Mouse (Mus musculus) myocyte (in vitro differentiated cells): ENCODE results near the gene Cmtm3.

Experiments
- MAX ChIP-seq: IDR thresholded peaks from one replicate; pipeline ENCODE4 v1.6.1; 2011; ENCODE audit warnings: low read depth, mild to moderate bottlenecking, control low read depth
- POLR2A ChIP-seq: IDR thresholded peaks from one replicate; pipeline ENCODE4 v1.6.1; 2011; ENCODE audit warnings: low read depth, mild to moderate bottlenecking, control low read depth, moderate library complexity; ENCODE audit not compliant: insufficient read length
- TCF12 ChIP-seq: IDR thresholded peaks from one replicate; pipeline ENCODE4 v1.6.1; 2011; ENCODE audit warnings: mild to moderate bottlenecking, control low read depth; ENCODE audit not compliant: poor library complexity, insufficient read depth, severe bottlenecking
- USF1 ChIP-seq: IDR thresholded peaks from one replicate; pipeline ENCODE4 v1.6.1; 2011; ENCODE audit warnings: low read depth, mild to moderate bottlenecking, control low read depth, moderate library complexity

DNA sequence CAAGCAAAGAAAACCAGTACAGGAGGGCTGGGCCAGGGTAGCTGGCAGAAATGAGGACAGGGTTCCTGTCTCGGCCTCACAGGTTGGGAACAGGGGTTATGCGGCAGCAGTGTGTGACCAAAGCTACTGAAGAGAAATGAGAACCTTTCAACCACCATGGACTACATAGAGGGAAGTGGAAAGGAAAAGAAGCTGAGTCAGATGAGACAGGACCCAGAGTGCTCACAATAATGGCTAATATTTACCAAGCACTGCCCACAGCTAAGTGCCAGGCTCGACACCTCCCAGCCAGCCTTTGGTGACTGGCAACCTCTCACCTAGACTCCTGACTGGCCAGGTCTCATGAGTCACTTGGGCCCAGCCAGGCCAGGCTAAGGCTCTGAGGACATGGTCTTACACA is 44.8 kb downstream of the Cmtm3 start:
- TF ChIP-seq TCF12 = no peak
- no peak for TF ChIP-seq MAX
- TF ChIP-seq POLR2A = no peak
- no peak for TF ChIP-seq USF1
